Mouse (Mus musculus): ENCODE measurements around the gene Sesn2. TPM values are rescaled to one million over a fixed set of nuclear protein-coding genes. Genes with fewer than 3 reads are reported as not detected.
"Not testable (repeated sequence)": the region's sequence is repeated elsewhere in the genome, so short reads cannot be mapped to it uniquely, and the experiment has no call there.

Sesn2 gene
- 9.8 and 10.1 TPM in 2 replicates for polyA plus RNA-seq (2012; rRNA removed)

GRCm38 (mm10) chr4:132510352-132510798, at the start of gene Sesn2:
TSS of gene Sesn2 (minus strand) at chr4:132510501.
- peak; percentile 96 for DNase-seq (ENCODE audit: low spot score)

- not testable (repeated sequence) for DNase-seq (ENCODE audit: low spot score)
Observed at GRCm38 (mm10) chr4:132555550-132555949, 45.2 kb upstream of the Sesn2 start.

DNA sequence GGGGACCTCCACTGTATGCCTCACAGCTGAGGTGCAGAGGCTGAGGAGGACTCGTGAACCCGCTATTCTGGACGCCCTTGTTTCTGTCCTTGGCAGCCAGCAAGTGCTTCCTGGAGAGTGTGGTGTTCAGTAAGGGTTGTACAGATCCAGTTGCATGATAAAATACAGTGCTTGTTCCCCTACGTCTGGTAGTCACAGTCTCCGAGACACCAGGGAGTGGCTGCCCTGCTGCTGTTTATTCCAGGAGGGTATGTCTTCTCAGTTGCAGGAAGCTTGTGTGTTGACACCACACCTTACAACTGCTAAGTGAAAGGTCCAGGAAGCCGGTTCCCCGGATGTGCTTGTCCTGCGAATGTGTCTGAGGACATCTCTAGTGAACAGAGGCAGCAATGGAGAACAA, 44.4 kb upstream of the Sesn2 start:
- no peak for DNase-seq (ENCODE audit: low spot score)

DNA sequence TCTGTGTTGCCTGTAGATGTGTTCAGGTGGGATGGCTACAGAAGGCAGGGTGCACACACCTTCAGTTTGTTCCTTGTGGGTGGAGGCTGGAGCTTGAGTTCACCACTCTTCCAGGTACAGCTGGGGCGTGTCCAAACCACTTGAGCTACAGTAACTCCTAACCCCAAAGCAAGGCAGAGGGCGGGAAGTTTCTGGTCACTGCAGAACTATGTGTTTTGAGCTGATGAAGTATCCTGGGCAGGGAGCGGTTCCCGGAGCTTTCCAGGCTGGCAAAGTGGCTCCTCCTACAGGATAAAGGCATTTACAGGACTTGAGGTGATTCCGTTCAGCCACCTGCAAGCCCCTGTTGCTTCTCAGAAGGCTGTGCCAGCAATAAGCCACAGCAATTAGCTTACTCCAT, 43.9 kb upstream of the Sesn2 start:
- no peak for DNase-seq (ENCODE audit: low spot score)

- DNase-seq (ENCODE audit: low spot score), result no peak
Observed at GRCm38 (mm10) chr4:132545851-132546250, 35.5 kb upstream of the Sesn2 start.

- no peak for DNase-seq (ENCODE audit: low spot score)
Observed at GRCm38 (mm10) chr4:132542724-132543123, 32.4 kb upstream of the Sesn2 start.

DNA sequence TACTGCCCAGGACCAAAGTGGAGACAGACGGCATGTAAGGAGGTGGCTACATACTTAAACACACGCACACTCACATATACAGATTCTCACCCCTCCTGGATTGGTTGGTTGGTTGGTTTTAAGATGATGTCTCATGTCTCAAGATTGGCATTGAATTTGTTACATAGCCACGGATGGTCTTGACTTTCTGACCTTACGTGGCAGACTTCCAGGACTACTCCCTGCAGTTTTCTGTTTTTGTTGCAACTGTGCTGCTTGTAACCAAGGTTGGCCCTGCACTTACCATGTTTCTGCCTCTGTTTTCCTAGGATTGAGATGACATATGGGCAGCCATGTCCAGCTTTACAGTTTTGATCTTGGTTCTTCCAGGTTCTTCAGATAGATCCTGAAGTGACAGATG, 31.1 kb upstream of the Sesn2 start:
- DNase-seq (ENCODE audit: low spot score), result no peak

DNA sequence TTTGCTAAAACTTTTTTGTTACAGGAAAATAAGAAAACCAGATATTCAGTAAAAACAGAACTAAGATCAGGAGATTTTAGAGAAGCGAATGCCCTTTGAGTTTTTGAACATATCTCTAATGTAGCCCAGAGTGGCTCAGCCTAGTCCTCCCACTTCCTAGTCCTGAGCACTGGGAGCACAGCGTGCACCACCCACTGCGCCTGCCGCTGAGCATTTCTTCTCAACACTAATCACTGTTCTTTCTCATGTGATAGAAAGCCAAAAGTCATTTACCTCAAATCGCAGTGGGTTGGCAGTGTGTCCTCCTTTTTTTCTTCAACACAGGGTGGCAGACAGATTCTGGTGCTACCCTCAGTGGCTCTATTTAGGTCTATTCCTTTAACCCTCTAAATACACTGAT, 29.2 kb upstream of the Sesn2 start:
- DNase-seq (ENCODE audit: low spot score), result no peak

DNA sequence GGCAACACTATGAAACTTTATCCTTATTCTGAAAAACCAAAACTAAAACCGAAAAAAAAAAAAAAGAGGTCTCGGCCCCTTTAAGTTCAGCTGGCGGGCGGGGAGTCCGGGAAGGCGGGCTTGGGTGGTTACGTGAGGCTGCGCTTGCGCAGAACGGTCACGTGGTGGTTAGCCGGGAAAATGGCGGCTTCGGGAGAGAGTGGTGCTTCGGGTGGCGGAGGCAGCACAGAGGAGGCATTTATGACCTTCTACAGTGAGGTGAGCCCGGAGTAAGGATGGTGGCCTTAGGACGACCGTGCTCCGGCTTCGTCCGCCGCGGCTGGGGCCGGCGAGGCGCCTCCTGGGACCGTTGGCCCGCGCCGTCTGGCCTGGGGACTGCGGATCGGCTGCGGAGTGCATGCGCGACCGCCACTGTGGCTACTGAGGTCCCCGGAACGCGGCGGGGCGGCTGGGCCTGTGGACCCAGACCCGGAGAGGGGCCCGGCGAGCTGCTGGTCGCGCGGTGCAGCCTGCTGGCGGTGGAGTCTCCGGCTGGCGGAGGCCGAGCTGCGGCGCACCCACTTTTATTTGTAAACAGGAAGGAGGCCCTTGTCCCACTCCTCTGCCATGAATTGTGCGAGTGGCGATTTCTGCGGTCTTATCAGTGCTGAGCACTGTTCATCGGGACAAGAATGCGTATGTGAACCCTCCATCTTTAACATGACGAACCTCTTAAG, 25.3 kb upstream of the Sesn2 start, which contains the start of gene Dnajc8:
Dnajc8 (plus strand) TSS at position 145 of the 716 bp plus-strand sequence.
- DNase-seq (ENCODE audit: low spot score), result peak; percentile 88

DNA sequence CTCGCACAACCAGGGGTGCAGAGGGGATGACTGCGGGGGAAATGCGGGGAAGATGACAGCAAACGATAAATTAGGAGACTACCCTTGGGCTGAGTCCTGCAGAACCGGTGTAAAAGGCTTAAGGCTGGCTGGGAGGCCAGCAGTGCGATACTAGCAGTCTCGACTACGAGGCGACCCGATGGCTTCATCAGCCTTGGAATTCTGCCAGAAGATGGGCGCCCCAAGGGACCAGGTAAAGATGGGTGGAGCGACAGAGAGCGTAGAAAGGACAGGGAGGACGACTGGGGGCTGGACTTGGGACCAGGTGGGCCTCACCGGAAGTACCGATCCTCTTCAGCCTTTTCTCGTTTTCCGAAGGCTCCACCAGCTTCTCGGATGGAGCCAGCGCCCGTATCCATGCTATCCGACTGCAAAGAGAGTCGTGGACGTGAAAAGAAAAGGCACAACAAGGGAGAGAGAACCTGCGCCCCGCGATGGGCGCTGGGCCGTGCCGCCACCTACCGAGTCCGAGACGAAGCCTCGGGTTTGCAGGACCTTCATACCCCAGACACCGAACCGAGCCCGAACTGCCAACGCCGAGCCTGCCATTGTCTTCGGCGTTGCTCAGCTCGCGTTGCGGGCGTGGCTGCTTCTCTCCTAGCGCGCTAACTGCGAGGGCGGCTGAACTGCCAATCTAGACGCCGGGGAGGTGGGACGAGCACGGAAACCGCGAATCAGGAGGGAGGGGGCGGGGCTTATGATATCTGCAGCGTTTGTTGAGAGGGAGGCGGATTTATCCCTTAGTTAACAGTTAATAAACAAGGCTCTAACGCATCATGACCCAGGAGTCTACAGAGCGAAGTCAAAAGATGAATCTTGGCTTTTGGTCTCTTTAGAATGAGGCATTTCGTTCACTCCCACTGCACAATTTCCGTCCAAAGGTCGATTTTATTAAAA, 22.9 kb upstream of the Sesn2 start, which contains the start of gene Atpif1:
Atpif1 (minus strand) TSS at position 679 of the 936 bp plus-strand sequence.
- peak; percentile 70 for DNase-seq (ENCODE audit: low spot score)

DNA sequence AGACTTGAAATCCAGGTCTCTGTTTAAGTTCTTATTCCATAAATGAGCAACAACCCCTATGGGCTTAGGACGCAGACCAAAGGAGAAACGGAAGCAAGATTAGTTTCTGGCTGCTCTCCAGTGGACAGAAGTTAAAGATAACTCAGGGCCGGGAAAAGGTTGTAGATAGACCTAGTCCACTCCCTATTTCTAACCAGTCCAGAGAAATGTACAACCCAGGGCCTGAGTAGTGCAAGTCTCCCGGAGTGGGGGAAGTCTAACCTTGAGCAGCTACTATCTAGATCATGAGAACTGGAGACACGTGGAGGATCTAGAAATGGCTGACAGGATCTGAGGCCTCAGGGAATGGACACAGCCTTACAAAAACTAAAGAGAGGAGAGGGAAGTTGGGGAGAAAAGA, 22.2 kb upstream of the Sesn2 start:
- no peak for DNase-seq (ENCODE audit: low spot score)

DNA sequence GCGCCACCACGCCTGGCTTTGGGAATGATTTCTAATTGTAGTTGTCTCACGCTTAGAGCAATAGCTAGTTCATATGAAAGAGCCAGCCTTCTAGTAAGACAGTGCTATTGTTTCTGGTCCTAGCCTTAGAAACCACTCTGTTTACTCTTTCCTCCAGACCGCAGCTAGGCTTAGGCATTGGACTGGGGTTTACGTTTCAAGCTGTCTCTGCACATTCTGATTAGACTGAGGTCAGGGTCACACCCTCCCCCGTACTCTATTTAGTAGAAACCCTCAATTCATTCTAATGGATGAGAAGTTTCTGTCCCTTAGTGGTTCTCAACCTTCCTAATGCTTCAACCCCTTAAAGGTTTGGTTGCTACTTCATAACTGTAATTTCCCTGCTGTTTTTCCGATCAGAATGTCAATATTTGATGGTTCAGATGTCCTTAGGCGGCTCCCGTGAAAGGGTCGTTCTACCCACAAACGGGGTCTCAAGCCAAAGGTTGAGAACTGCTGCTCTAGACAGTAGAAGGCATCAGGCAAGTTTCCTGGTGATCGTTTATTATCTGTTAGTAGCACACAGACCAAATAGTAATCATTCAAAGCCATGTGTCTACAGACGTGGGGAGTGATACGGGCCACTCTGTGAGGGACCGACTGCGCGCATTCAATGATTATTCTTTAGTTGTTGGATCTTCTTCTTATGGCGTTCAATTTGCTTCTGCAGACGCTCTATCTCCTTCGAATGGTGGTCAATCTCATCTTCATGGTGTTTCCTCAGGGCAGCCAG, 19.9 kb upstream of the Sesn2 start:
- no peak for DNase-seq (ENCODE audit: low spot score)

DNA sequence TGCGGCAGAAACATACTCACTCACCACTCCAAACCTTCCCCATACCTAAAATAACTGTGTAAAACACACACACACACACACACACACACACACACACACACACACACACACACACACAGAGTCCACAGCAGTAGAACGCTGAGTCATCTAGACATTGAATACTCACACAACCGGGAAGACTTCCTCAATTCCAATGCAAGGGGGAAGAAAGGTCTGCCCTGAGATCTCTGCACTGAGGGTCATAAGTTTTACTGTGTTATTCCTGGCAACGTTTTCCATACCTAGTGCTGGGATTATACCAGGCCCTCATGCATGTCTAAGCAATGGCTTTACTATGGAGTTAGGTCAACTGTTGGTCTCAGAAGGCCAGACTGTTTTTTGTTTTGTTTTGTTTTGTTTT, 19.0 kb upstream of the Sesn2 start:
- no peak for DNase-seq (ENCODE audit: low spot score)

DNA sequence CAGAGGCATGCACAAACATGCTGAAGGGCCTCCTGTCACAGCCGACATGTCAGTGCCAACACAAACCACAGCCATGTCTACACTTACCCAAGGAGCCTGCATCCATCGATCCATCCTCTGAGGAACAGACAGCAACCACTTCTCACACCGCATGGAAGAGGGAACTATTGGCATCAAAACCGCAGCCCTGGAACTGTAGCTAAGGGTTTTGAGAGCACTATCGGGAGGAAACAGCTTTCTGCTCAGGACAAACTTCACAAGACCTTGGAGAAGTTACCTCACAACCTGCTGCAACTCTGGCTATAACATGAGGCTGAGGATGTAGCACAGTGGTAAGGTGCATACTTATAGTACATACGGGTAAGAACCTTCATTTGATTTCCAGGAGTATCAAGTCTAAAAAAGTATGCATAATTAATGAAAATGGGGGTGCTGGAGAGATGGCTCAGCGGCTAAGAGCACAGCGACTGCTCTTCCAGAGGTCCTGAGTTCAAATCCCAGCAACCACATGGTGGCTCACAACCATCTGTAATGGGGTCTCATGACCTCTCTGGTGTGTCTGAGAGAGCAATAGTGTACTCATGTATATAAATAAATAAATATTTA, 17.7 kb upstream of the Sesn2 start:
- DNase-seq (ENCODE audit: low spot score), result no peak

GRCm38 (mm10) chr4:132526678-132527077, 16.4 kb upstream of the Sesn2 start:
- no peak for DNase-seq (ENCODE audit: low spot score)

DNA sequence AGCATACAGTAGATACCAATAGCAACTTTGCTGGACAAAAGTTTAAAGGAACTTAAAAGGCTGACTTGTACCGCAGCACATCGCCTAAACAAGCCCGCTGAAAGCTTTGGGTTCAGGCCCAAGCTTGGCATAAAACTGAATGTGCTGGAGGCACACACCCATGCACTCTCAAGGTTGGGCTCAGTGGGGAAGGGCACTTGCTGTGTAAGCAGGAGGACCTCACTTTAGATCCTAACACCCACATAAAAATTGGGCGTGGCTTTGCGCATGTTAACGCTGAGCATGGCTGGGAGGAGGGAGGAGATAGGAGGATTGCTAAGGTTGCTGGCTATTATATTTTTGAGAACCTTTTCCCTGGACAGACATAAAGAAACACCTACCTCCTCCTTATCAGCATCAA, 14.5 kb upstream of the Sesn2 start:
- DNase-seq (ENCODE audit: low spot score), result no peak

GRCm38 (mm10) chr4:132524321-132524741, 14.0 kb upstream of the Sesn2 start:
- no peak for DNase-seq (ENCODE audit: low spot score)

- no peak for DNase-seq (ENCODE audit: low spot score)
Observed at GRCm38 (mm10) chr4:132519188-132519587, 8.9 kb upstream of the Sesn2 start.

DNA sequence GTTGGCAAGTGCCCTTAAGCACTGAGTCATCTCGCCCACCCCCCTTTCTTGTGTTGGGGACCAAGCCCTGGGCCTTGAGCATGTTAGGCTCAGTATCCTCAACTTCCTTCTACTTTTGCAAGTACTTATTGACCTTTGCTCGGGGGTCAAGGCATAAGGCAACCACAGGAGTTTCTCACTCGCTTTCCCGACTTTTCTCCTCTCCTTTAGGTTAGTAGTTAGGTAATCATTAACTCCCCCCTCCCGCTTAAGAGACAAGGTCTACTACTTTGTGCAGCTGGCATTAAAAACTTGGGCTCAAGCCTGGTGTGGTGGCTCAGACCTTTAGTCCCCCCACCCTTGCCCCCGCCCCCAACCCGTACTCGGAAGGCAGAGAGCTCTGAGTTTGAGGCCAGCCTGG, 7.8 kb upstream of the Sesn2 start:
- DNase-seq (ENCODE audit: low spot score), result no peak

DNA sequence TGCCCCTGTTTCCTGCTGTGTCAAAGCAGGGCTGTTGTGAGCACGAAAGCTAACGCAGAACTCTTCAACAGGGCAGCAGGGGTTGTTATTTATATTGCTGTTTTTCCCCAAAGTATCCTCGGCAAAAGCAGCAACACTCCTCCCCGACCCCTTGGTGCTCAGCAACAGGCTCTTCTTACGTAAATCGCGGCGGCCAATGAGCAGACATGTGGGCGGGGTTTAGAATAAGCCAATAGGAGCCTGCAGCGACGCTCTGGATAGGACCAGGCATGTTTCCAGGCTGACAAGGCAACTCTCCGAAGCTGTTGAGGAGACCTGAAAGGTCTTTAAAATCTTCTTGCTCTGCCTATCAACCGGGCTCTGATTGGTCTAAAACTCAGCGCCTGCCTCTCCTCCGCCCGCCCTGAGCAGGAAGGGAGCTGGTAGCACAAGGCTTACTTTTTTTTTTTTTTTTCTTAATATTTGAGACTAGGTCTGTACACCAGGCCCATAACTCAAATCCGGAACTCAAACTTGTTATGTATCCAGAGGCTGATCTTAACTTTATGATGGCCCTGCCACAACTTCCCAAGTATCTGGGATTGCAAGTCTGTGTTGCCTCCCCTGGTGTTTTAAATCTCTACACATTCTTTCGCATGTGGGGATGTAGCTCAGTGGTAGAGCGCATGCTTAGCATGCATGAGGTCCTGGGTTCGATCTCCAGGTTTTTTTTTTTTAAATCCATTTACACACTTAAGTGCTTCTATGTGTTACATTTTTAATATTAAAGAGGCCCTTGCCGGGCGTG, 5.3 kb upstream of the Sesn2 start:
- peak; percentile 65 for DNase-seq (ENCODE audit: low spot score)
